Mouse (Mus musculus) kidney, postnatal 4 days (tissue): ENCODE measurements around the gene Rpl21.
"Not testable (repeated sequence)": the region's sequence is repeated elsewhere in the genome, so short reads cannot be mapped to it uniquely, and the experiment has no call there.

Experiments used
- DNase-seq, 2 experiments: peaks; one replicate each; pipeline ENCODE4 v3.0.0; 2021; ENCODE audit warnings: mixed read lengths in 2 of 2

The Rpl21 gene

DNA sequence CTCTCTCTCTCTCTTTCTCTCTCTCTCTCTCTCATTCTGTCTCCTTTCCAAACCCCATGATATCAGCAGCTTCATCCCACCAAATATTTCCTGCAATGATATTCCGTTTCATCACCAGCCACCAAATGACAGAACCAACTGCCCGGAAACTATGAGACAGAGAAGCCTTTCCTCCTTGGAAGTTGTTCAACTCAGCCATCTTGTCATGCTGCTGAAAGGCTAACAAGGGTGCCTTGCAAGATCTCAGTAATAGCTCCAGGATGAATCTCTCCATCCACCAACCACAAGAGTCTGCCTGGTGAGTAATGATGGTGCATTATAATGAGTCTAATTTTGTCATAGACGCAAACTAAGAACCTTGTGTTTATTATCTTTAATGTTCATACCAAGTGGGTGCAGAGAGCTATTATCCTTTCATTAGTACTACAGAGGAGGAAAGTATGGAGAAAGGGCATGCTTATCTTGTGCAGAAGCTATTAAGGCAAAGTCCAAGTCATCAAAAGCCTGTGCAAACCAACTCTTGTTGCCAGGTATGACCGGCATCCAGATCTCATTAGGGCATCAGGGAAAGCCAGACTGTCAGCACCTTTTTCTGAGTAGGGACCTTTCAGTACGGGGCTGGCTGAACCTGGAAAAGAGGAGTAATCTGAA is 40.4 kb downstream of the Rpl21 start:
- DNase-seq, result no peak

DNA sequence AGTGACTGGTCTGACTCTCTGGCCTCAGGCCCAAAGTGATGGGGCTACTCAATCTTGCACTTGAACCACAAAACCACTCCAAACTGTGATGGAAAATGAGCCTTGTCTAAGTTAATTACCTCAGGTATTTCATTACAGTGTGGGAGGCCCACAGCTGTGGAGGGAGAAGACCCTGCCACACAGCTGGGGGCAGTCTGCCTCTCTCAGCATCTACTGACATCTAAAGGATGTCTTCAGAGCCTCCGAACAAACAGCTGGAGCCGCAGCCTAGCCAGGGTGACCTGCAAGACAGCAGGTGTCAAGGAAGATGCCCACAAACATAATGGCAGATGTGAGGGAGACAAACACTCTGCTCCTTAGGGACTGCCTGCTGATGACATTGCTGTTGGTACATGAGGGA is 43.3 kb downstream of the Rpl21 start:
- peak in 1 of 2 experiments; percentile 35 for DNase-seq

DNA sequence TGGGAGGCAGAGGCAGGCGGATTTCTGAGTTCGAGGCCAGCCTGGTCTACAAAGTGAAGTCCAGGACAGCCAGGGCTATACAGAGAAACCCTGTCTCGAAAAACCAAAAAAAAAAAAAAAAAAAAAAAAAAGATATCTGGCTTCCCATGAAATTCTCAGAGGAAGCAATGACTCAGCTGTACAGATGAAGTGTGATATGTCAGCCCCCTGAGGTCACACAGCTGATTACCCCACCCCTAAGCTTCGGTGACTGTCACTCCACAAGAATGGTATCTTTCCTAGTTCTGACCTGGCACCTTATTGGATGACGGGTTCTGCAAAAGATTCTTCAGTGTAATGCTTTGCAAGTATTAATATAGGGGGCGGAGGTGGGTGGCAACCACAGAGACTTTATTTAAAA is 45.2 kb downstream of the Rpl21 start:
- DNase-seq, result not testable (repeated sequence)

DNA sequence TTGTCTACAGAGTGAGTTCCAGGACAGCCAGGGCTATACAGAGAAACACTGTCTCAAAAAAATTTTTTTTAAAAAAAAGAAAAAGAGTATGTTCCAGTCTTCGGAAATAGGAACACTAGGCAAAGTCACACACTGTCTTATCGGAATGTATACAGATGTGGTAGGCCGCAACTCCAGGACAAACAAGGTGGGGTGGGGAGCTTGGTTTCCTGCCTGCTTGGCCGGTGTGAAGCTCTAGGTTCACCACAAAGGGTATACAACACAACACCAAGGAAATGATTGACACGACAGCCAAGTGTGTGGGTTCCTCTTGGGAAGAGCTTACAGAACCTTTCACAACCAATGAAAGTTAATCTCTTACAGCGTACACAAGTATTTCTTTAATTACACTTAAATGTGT is 49.6 kb downstream of the Rpl21 start:
- DNase-seq, result no peak

DNA sequence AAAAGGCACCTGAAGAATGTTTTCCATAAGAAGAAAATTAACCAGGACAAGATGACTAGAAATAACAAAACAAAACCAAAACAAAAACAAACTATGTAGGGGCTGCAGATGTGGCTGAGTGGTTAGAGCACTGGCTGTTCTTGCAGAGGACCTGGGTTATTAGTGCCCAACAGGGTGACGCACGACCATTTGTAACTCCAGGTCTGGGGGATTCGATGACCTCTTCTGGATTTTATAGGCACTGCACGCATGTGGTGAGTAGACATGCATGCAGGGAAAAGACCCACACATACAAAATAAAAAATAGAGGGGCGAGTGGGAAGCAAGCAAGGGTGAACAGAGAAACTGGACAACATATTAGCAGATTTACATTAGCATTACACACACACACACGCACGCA is 50.4 kb downstream of the Rpl21 start:
- no peak for DNase-seq

DNA sequence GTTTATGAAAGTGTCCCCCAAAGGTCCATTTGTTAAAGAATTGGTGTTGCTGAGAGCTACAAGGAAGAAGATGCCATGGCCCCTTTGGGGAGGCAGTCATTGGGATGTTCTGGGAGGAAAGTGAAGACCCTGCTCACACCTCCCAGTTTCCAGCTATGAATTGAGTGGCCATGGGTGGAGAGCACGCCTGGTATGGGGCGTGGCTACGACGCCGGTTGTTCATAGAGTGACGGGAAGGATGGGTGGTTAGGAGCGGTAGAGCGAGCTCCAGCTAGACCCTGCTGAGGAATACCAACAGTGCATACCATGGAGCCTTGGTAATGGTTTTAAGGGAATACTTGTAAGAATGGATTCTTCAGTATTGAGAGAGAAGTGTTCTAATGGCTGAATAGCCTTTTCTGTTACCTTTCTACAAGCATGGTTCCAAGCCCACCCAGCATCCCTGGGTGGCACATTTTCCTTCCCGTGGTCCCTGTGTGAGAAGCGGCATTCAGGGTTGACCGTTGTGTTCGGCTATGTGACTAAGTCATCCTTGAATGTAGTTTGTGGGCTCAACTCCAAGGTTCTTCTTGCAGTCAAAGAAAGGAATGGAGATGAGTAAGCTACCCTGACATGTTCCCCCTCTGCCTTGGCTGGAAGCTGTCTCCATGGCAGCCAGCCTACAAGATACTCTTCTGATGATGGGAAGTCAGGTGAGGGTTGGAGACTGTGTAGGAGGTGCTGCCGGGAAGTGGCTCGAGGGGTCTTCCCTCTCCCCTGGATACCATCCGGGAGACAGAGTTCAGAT is 51.0 kb downstream of the Rpl21 start:
- DNase-seq, result no peak
